Mouse (Mus musculus) forebrain, embryonic 16.5 days (tissue): ENCODE data around the gene Hspa5. TPM values are rescaled to one million over a fixed set of nuclear protein-coding genes. Genes with fewer than 3 reads are reported as not detected.
A peak's percentile ranks its signal among the peaks of the same experiment; 100 is the strongest.
"Not testable (repeated sequence)": the region's sequence is repeated elsewhere in the genome, so short reads cannot be mapped to it uniquely, and the experiment has no call there.

Source experiments
- ATAC-seq: fragments of 200-750 bp; cut with Nextera tagmentation; 2 replicates; pipeline ENCODE4 v1.8.0; 2017; ENCODE audit warnings: mild to moderate bottlenecking, moderate library complexity
- H3K27ac ChIP-seq: fragments of 300-500 bp; sonication (generic); 2 replicates; pipeline ENCODE4 v1.5.1; 2014; ENCODE audit warnings: low read length, control low read depth
- H3K27me3 ChIP-seq: fragments of 300-500 bp; sonication (generic); replicated peaks from 2 replicates; pipeline ENCODE4 v1.6.1; 2014; ENCODE audit warnings: low read length; ENCODE audit not compliant: control insufficient read depth, insufficient read depth
- H3K36me3 ChIP-seq: fragments of 300-500 bp; sonication (generic); 2 replicates; pipeline ENCODE4 v1.6.1; 2014; ENCODE audit not compliant: control insufficient read depth, insufficient read depth
- H3K4me1 ChIP-seq: fragments of 300-500 bp; sonication (generic); replicated peaks from 2 replicates; pipeline ENCODE4 v1.6.1; 2014; ENCODE audit warnings: low read length; ENCODE audit not compliant: control insufficient read depth, insufficient read depth
- H3K4me2 ChIP-seq: fragments of 300-500 bp; sonication (generic); 2 replicates; pipeline ENCODE4 v1.6.1; 2014; ENCODE audit warnings: mild to moderate bottlenecking, low read length, control low read depth
- H3K4me3 ChIP-seq: fragments of 300-500 bp; sonication (generic); replicated peaks from 2 replicates; pipeline ENCODE4 v1.5.1; 2014; ENCODE audit warnings: mild to moderate bottlenecking, low read length, control low read depth
- H3K9ac ChIP-seq: fragments of 300-500 bp; sonication (generic); replicated peaks from 2 replicates; pipeline ENCODE4 v1.6.1; 2014; ENCODE audit warnings: low read depth, low read length, control low read depth
- H3K9me3 ChIP-seq: fragments of 300-500 bp; sonication (generic); 2 replicates; pipeline ENCODE4 v1.6.1; 2016; ENCODE audit warnings: low read length; ENCODE audit not compliant: control insufficient read depth
- WGBS: fragments of 180-500 bp; shearing (Covaris S2); extraction: QIAGEN DNeasy Blood & Tissue Kit; methylation state at CpG from one replicate; pipeline ENCODE4 v1.1.7; 2014; 5-methylcytosine and 5-hydroxymethylcytosine counted together
- polyA plus RNA-seq: library from polyadenylated mRNA; unstranded; fragments of >200 nt; fragmentation: Nextera tagmentation; extraction: Ambion mirVana; gene quantifications from 2 replicates; pipeline ENCODE4 v1.2.1, GENCODE M21; 2015

Gene Hspa5
- polyA plus RNA-seq, 1 experiment from 2014 or later = 387 TPM

DNA sequence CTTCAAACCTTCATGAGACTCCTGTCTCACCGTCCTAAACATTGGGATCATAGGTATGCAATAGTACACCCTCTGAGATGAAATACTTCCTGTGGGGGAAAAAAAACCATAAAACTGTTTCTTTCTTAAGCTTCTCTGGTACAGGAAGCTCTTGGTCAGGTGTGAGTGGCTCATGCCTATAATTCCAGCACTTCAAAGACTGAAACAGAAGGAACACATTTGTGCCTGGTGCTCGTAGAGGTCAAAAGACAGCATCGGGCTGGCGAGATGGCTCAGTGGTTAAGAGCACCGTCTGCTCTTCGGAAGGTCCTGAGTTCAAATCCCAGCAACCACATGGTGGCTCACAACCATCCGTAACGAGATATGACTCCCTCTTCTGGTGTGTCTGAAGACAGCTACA is 27.3 kb upstream of the Hspa5 start:
- no peak overlapping the region for H3K27ac ChIP-seq
- H3K4me1 ChIP-seq = no peaks in the 10 kb centered on the region
- no peaks in the 10 kb centered on the region for H3K27me3 ChIP-seq

GRCm38 (mm10) chr2:34745673-34746072 is 26.1 kb upstream of the Hspa5 start:
- no peak overlapping the region for H3K9ac ChIP-seq
- WGBS = 91% methylated on average over 2 of the region's 2 CpGs
- no peak for ATAC-seq
- peaks cover 3% of the 10 kb centered on the region; the same call in 1 of the 2 replicates for H3K36me3 ChIP-seq
- no peak overlapping the region for H3K4me2 ChIP-seq
- H3K4me3 ChIP-seq = no peak overlapping the region
- H3K9me3 ChIP-seq = no peaks in the 10 kb centered on the region
- H3K27ac ChIP-seq = no peak overlapping the region
- no peaks in the 10 kb centered on the region for H3K27me3 ChIP-seq
- no peaks in the 10 kb centered on the region for H3K4me1 ChIP-seq

More for the DNA sequence above, 27.3 kb upstream of the Hspa5 start:
- no peaks in the 10 kb centered on the region for H3K9me3 ChIP-seq
- peaks cover 3% of the 10 kb centered on the region; the same call in 1 of the 2 replicates for H3K36me3 ChIP-seq
- H3K4me3 ChIP-seq = no peak overlapping the region
- H3K4me2 ChIP-seq = no peak overlapping the region
- WGBS = 99% methylated on average over 8 of the region's 8 CpGs
- no peak overlapping the region for H3K9ac ChIP-seq
- ATAC-seq = no peak

DNA sequence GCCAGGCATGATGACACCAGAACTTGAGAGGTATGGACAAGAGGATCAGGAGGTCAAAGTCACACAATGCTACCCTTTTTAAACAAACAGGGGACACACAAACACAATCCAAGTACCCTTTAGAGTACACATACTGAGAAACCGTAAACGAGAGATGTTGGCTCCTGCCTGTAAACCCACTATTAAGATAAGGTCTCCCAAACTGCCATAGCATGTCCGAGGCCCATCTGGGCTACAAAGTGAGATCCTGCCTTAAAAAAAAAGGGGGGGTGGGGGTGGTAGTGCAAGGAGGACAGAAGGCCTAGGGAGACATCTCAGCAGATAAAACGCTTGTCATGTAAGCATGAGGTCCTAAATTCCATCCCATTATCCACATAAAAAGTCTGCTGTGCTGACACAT is 23.3 kb upstream of the Hspa5 start:
- 95% methylated on average over 4 of the region's 4 CpGs for WGBS
- no peak for ATAC-seq
- H3K4me1 ChIP-seq = peaks cover 11% of the 10 kb centered on the region
- no peaks in the 10 kb centered on the region for H3K36me3 ChIP-seq
- H3K27ac ChIP-seq = no peak overlapping the region
- H3K4me3 ChIP-seq = no peak overlapping the region
- no peak overlapping the region for H3K4me2 ChIP-seq
- H3K9me3 ChIP-seq = no peaks in the 10 kb centered on the region
- no peak overlapping the region for H3K9ac ChIP-seq
- H3K27me3 ChIP-seq = no peaks in the 10 kb centered on the region

DNA sequence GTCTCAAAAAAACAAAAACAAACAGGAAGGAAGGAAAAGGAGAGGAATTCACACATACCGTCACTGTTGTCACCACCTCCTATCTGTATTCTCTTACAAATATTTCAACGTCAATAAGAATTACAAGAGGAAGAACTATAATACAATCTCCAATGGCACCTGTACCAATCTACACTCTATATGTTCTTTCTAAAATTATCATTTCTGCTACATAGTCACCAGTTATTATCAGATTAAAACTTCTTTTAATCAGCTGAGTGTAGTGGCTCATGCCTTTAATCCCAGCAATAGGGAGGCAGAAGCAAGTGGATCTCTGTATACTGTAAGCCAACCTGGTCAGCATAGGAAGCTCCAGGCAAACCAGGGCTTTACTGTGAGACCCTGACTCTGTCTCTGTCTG is 21.5 kb upstream of the Hspa5 start:
- Histone ChIP-seq H3K27me3 (no peaks in the 10 kb centered on the region), H3K9me3 (no peaks in the 10 kb centered on the region), H3K4me2 (no peak overlapping the region), H3K36me3 (no peaks in the 10 kb centered on the region), H3K4me3 (no peak overlapping the region), H3K4me1 (peaks cover 14% of the 10 kb centered on the region), H3K27ac (no peak overlapping the region), H3K9ac (no peak overlapping the region)
- no peak for ATAC-seq
- 88% methylated on average over 2 of the region's 2 CpGs for WGBS

- peak; percentile 94 for ATAC-seq
- Histone ChIP-seq H3K4me1 (peaks cover 14% of the 10 kb centered on the region), H3K27ac (peak overlapping the region; percentile 87), H3K27me3 (no peaks in the 10 kb centered on the region), H3K4me3 (peak overlapping the region; percentile 89), H3K9me3 (no peaks in the 10 kb centered on the region), H3K4me2 (peak overlapping the region; percentile 69), H3K9ac (peak overlapping the region; percentile 94), H3K36me3 (no peaks in the 10 kb centered on the region)
- WGBS = under 1% methylated on average over 95 of the region's 106 CpGs
Measured at GRCm38 (mm10) chr2:34753811-34754550, 17.8 kb upstream of the Hspa5 start.

DNA sequence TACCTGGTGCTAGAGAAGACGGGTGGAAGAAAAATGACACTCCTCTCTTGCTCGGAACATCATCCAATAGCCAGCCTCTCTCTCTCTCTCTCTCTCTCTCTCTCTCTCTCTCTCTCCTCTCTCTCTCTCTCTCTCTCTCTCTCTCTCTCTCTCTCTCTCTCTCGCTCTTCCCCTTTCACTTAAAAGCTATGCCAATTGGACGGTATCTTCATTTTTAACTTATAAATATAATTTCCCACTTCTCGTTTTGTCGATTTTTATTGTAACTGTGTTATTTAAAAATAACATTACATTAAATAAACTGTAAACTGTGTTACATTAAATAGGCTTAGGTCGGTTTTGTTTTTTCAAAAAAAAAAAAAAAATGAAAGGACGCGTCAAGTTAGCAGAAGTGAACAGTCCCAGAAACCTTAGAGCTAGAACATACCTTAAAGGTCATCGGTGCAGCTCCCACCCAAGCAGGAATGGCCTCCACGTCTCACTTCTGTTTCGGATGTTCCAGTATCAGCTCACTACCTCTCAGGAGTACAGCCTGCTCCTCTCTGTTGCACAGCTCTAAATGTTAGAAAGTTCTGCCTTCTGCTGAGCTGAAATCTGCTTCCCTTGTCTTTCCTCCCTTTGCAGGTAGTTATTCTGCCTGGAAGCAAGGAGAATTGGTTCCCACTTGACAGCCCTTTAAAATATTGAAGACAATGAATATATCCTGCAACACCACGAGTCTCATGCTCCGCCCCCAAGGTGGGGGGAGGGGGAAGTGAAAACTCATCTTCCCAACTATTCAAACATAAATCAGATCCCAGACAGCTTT is 17.0 kb upstream of the Hspa5 start, which contains the start of gene Gapvd1:
Gene Gapvd1, minus strand, starts transcription at position 682 of the 808 bp plus-strand sequence.
- Histone ChIP-seq H3K4me3 (peak within 1 kb of the TSS; percentile 89), H3K36me3 (no peaks in the 10 kb centered on the region), H3K27me3 (no peaks in the 10 kb centered on the region), H3K9ac (peak within 1 kb of the TSS; percentile 94), H3K27ac (peak within 1 kb of the TSS; percentile 87), H3K4me1 (peaks cover 14% of the 10 kb centered on the region), H3K4me2 (peak within 1 kb of the TSS; percentile 69), H3K9me3 (no peaks in the 10 kb centered on the region)
- WGBS = under 1% methylated on average over 13 of the region's 14 CpGs
- peak; percentile 24 for ATAC-seq

- ATAC-seq = no peak
- Histone ChIP-seq H3K9ac (no peak overlapping the region), H3K36me3 (no peaks in the 10 kb centered on the region), H3K27ac (no peak overlapping the region), H3K4me3 (no peak overlapping the region), H3K4me1 (peaks cover 8% of the 10 kb centered on the region), H3K9me3 (no peaks in the 10 kb centered on the region), H3K4me2 (no peak overlapping the region), H3K27me3 (no peaks in the 10 kb centered on the region)
- 70% methylated on average over 1 of the region's 1 CpGs for WGBS
Measured at GRCm38 (mm10) chr2:34757341-34757740, 14.4 kb upstream of the Hspa5 start.

GRCm38 (mm10) chr2:34761272-34761671 is 10.5 kb upstream of the Hspa5 start:
- H3K27me3 ChIP-seq, H3K9ac ChIP-seq, ATAC-seq, H3K4me3 ChIP-seq, H3K27ac ChIP-seq, H3K36me3 ChIP-seq, H3K9me3 ChIP-seq, H3K4me2 ChIP-seq, H3K4me1 ChIP-seq: not testable (repeated sequence)
- WGBS = 92% methylated on average over 5 of the region's 5 CpGs

GRCm38 (mm10) chr2:34762174-34762573 is 9.6 kb upstream of the Hspa5 start:
- no peaks in the 10 kb centered on the region for H3K4me1 ChIP-seq
- no peak overlapping the region for H3K27ac ChIP-seq
- 90% methylated on average over 2 of the region's 2 CpGs for WGBS
- H3K9me3 ChIP-seq = no peaks in the 10 kb centered on the region
- H3K4me2 ChIP-seq = no peak overlapping the region
- no peak for ATAC-seq
- H3K36me3 ChIP-seq = no peaks in the 10 kb centered on the region
- no peak overlapping the region for H3K9ac ChIP-seq
- H3K4me3 ChIP-seq = no peak overlapping the region
- no peaks in the 10 kb centered on the region for H3K27me3 ChIP-seq
